Mouse (Mus musculus) lung, postnatal 14 days (tissue): ENCODE measurements around the gene Magi1.

Experiments
- DNase-seq: peaks from one replicate; pipeline ENCODE4 v3.0.0; 2021

Gene Magi1

DNA sequence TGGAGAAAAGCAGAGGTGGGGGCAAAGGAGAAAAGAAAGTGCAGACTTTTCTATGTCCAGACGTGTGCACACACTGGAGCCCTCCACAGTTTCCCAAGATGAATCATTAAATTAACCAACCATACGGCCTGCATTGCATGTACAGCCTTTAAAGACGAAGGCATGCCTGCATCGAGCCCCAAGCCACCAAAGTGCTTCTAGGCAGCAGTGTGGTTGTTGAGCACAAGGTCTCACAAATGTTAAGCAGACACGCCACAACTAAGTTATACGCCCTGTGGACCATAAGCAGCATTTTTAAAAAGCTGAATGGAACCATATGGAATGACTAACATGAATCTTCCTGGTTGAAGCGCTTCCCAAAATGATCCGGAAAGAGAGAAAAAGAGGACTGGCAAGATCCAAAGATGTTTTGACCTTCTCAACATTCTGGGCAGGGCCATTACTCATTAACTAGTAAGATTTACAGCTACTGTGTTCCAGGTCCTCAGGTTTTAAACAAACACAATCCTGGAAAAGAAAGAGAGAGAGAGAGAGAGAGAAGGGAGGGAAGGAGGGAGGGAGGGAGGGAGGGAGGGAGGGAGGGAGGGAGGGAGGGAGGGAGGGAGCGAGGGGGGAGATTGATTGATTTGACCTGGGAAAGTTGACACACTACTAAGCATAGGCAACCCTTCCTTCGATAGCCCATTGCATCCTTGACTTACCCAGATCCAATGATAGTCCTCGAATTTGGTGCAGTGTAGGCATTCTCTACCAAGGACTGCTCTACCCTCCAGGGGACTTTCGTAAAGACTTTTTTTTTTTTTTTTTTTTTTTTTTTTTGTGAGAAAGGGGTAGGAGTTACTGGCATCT is 26.5 kb downstream of the Magi1 start:
- DNase-seq = no peak

- no peak for DNase-seq
Measured at GRCm38 (mm10) chr6:94253943-94254342, 29.8 kb downstream of the Magi1 start.

DNA sequence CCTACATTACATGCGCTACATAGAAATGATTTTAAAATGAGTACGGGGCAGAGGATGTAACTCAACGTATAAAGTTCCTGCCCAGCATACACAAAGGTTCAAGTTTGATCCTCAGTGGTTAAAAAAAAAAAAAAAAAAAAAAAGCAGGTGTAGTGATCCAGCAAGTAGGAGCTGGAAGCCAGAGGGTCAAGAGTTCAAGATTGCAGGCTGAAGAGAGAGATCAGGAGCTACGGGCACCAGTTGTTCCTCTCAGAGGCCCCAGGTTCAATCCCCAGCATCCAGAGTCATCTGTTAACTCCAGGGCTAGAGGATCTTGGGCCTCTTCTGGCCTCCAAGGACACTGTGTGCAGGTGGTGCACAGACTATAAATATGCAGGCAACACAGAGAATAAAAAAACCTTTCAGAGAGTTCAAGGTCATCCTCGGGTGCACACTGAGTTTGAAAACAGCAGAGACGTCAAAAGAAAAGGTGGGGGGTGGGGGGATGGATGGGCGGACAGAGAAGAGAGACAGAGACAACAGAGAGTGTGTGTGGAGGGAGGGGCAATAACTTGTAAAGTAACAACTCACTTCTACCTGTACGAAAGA is 32.3 kb downstream of the Magi1 start:
- no peak for DNase-seq

DNA sequence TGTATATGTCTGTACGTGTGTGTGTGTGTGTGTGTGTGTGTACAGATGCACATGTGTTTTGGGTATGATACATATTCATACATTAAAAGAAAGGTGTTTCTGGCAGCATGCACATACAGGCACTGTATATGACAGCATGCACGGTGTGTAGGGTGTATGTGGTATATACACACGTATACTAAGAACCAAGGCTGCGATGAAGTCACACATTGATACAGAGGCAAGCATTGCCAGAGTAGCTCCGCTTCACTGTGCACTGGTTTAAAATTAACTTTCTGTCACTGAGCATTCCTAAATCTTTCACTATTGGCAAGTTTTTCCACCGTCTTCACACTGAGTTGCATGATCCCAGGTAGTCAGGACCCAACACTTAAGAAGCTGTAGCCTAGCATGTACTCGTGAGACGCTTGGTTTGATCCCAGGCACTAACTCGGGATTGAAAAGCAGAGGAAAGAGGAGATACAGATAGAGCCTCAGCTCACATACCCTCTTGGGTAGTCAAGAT is 34.4 kb downstream of the Magi1 start:
- DNase-seq = no peak

GRCm38 (mm10) chr6:94241251-94241650 is 42.5 kb downstream of the Magi1 start:
- no peak for DNase-seq

GRCm38 (mm10) chr6:94238643-94239042 is 45.1 kb downstream of the Magi1 start:
- DNase-seq = no peak

DNA sequence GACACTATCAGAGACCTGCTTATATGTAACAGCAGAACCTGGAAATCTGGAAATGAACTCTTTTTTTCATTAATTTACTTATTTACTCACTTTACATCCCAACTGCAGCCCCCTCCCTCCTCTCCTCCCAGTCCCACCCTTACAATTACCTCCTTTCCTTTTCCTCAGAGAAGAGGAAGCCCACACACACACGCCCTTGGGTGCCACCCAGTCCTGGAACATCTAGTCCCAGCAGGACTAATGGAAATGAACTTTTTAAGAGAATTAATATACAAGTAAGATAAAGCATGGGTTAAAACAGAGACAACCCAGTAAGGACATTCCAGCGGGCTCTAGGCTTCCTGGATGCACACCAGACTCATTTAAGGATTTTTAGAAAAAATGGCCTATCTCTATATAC is 46.8 kb downstream of the Magi1 start:
- DNase-seq = no peak

DNA sequence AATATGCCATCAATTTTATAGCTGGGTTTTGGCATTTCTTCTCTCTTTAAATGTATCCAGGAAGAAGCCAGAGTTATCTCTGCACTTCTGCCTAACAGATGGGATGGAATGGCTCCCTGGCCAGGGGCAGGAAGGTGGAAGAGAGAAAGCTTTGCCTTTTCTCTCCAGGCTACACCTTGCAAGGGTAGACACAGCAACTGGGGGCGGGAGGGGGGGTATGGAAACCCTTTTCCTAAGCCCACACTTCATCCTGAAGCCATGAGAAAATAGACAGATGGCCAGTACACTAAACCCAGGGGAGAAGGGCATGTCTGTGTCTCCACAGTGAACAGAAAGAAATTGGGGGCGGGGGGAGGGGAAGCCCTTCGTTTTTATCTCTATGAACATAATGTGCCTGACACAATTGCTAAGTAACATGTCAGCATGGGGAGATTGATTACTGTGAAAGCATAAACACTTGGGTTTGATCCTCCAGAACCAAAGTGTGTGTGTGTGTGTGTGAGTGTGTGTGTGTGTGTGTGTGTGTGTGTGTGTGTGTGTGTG is 51.4 kb downstream of the Magi1 start:
- DNase-seq = no peak

- no peak for DNase-seq
Measured at GRCm38 (mm10) chr6:94231831-94232230, 51.9 kb downstream of the Magi1 start.

- DNase-seq = no peak
Measured at GRCm38 (mm10) chr6:94231367-94231766, 52.4 kb downstream of the Magi1 start.

- no peak for DNase-seq
Measured at GRCm38 (mm10) chr6:94230918-94231317, 52.8 kb downstream of the Magi1 start.

DNA sequence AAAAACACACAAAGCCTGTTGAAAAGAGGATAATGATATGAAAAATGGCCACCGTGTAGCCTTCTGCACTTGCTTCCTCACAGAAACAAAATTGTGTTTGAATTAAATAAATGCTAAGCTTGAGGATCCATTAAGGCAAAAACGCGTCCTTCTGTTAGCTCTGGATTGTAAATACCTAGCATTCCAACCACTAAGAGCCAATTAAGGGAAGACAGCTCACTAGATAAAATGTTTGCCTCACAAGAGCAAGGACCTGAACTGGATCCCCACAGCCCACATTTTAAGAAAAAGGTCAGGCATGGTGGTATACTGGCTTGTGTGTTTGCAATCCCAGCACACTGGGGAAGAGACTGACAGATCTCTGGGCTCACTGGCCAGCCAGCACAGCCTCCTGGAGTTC is 53.6 kb downstream of the Magi1 start:
- no peak for DNase-seq

DNA sequence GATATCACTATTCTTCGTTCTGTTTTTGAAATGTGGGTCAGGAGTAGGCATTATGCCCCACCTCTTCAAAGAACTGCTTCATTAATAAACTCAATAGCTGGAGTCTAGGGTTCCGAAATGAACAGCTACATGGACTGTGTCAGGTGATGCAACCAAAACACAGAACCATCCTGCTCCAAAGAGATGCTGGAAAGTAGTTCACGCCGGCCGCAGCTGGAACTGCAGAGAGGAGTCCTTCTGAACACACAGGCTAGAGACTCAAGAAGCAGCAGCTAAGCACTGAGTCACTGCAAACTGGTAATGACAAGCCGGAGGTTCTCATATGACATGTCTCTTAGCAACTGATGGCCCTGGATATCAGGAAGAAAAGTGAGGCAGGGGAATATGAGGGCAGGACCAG is 57.5 kb downstream of the Magi1 start:
- no peak for DNase-seq

DNA sequence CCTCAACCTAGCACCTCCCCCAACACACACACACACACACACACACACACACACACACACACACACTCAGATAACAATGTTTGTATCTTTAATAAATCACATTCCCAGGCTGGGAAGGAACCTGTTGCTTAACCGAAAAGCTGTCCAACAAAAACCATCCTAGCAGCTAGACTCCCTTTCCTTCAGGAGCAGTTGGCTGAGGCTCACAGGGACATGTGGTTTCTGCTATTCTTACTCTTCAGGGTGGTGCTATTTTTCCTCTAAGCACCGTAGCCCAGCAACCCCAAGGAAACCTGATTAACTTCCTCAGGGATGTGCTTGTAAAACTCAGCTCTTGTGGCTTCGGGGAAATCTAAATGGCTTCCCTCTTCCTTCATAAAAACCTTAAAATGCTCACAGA is 57.9 kb downstream of the Magi1 start:
- no peak for DNase-seq

DNA sequence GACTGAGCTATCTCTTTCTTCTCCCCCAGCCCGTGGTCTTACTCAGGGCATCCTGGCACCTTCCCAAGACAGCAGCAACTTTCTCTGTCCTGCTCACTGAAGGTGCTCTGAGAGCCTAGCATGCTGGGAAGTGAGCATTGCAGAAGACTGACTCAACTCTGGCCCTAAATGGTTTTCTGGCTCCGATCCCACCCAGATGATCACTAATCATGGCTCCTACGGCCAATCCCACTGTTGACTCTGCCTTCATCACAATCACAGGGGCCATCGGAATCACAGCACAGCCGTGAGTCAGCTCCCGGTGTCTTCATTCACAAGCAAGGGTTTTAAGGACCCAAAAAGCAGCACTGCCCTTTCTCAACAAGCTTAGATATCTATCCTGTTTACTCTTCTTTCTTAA is 58.6 kb downstream of the Magi1 start:
- no peak for DNase-seq

DNA sequence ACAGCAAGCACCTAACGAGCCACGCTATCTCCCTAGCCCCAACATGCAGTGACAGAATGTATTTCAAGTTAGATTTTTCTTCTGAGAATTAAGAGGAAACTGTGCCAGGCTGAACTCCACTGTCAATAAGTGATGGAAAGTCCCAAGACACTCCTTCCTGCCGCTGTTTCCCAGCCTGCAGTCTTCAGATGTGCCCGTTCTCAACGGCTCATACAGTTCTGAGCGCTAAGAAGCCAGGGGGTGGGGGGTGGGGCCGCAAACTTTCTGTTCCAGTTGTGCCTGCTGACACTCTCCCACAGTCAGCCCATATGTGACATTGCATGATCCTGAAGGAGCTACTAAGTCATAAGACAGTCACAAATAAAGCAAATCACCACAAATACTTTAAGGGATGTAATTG is 61.5 kb downstream of the Magi1 start:
- no peak for DNase-seq

DNA sequence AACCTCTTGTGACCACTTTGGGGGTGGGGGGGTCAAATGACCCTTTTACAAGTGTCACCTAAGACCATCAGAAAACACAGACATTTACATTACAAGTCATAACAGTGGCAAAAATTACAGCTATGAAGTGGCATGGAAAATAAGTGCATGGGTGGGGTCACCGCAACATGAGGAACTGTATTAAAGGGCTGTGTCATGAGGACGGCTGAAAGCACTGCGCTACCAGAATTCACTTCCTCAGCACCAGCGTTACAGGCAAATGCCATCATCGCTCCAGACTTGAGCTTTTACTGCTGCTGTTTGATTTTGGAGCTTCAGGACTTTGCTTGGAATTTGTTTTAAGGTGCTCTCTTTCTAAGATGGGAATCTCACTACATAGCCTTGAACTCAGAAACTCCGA is 62.0 kb downstream of the Magi1 start:
- no peak for DNase-seq

DNA sequence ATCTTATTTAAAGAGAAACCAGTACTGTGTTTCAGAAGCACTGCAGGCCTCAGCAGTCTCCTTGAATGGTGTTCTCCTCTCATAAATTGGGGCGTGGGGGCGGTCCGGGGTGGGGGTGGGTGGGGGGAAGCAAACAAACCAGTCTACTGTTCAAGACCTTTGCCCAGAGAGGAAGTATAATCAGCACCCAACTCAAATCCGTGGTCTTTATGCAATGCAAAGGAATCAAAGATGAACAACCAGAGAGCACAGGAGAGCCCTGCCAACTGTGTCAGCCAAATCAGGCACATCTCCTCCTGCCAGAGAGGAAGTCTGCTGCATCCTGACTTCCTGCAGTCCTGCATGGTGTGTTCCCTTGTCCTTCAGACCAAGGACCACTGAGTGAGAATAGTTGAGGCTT is 65.6 kb downstream of the Magi1 start:
- DNase-seq = peak; percentile 15

GRCm38 (mm10) chr6:94215834-94216233 is 67.9 kb downstream of the Magi1 start:
- no peak for DNase-seq

GRCm38 (mm10) chr6:94214895-94215538 is 68.7 kb downstream of the Magi1 start:
- peak; percentile 13 for DNase-seq

DNA sequence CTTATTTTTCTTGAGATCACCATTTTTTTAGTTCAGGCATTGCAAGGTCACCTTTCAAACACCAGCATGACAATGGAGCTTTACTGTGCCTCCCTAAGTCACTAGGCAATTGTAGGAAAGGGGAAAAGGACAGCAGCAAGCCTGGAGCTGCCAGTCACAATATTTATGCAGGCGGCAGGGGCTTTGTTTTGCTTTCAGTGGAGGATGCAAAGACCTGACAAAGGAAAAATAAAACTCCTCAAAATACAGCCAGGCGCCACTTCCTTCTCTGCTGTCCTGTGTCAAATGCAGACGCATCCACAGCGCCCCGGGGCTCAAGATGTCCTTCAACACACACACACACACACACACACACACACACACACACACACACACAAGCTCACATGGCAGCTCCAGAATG is 77.8 kb downstream of the Magi1 start:
- no peak for DNase-seq

DNA sequence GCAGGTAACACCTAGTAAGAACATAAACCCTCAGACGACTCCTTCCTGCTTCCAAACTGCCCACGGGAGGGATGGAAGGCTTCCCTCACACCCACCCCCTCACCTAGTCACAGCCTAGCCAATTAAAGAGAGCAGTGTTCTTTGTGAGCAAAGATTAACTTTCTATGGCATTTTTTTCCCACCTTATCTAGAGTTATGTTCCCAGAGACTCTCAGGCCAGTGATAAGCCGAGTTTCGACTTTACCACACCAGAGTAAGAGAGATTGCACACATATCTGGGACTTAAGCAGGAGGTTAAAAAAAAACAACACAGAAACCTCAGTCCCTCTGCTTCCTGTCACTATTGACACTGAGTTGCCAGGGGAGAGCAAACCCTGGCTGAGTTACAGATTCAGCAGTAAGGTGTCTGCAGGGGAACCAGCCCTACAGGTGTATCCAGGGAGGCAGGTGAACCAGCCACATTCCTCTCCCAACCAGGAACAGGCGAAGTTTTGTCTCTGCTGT is 80.0 kb downstream of the Magi1 start:
- peak; percentile 20 for DNase-seq

DNA sequence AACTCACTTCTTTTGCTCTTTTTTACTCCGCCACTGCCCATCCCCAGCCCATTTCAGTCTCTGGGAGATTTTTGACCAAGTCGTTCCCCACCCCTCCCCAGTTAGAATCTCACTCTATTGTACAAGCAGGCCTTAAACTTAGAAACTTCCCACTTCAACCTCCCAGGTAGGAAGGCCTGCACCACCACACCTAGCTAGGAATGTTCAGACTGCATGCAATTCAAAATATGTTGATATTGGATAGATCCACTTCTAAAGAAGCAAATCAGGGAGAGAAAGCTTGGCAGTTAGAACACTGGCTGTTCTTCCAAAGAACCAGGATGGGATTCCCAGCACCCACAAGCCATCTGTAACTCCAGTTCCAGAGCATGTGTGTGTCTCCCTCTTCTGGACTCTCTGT is 81.8 kb downstream of the Magi1 start:
- no peak for DNase-seq

DNA sequence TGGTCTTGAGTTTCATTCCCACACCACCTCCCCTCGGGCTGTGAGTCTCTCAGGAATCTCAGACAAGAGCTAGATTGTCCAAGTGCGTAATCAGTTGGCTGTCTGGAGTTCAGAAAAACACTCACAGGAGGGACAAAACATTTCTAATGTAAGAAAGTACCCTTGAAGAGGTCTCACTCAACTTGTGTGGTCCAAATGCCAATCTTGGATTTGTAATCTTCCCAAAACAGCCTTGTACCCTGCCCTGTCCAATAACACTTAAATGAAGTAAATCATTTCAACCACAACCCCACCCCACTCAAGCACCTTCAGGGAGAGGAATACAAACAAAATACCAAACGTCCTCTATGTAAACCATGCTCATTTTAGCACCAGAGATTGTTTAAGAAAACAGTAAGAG is 82.8 kb downstream of the Magi1 start:
- DNase-seq = no peak
